Mouse (Mus musculus) sigmoid colon, adult 10 weeks (tissue): ENCODE results near the gene Rfc3. TPM values are rescaled to one million over a fixed set of nuclear protein-coding genes. Genes with fewer than 3 reads are reported as not detected.

Experiments
- polyA plus RNA-seq: library from polyadenylated mRNA; stranded (reverse); fragments of 350-450 nt; fragmentation: Illumina TruSeq; extraction: RNeasy Lipid Tissue Mini Kit (QIAGEN cat#74804); gene quantifications from one replicate; pipeline ENCODE4 v1.2.3, GENCODE M21; 2014; ENCODE audit warnings: low read depth, low replicate concordance

The Rfc3 gene
- polyA plus RNA-seq: 23.0 TPM

DNA sequence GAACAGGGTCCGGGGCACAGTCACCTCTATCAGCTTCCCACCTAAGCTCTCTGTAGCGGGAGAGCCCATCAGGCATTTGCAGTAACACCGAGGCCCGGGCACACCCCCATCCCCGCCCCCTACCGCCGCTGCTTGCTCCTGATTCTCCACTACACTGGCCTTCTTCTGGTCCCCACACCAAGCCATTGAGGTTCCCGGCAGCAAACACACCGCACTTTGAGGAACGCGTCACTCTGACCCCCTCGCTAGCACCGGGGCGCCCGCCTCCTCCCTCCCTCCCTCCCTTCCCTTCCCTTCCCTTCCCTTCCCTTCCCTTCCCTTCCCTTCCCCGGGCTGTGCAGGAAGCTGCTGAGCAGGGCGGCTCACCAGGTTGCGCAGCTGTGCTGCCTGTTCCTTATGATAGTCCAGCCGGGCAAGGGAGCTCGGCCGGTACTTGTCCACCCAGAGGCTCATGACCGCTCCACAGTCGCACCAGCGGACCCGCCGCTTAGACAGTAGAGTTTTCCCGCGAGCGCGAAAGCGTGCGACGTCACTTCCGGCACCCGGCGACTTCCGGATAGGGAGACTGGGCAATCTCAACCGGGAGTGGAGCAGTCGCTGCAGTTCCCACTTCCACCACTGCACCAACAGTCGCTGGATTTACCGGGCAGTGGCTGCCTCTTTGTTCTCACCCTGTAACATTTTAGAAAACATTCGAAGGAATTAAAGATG, at the start of gene Rfc3:
TSS of gene Rfc3 (minus strand) at position 543 of the 711 bp plus-strand sequence.

DNA sequence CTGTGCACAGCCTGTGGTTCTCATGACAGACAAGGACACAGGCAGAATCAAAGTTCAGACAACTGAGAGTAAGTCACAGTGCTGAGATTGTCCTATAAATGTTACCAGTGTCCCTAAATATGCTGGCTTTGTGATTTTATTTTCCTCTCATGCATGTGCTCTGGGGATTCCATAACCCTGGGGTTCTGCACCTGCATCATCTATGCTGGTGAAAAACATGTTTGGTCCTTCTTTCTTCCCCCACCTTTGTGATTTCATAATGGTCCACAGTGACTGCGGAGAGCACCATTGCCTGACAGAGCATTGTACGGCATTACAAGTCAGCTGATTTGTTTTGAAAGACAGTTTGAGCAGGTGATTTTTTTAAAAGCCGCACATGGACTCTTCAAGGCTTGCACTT, 45.1 kb downstream of the Rfc3 start, which contains the start of gene Vmn2r18:
TSS of gene Vmn2r18 (minus strand) at position 101 of the 400 bp plus-strand sequence.

Other genes with a start within 250 kb of the Rfc3 start
- gene Gm42906, start 223.1 kb downstream of the Rfc3 start, polyA plus RNA-seq: not detected
- not detected for gene Vmn2r18, start 45.2 kb downstream of the Rfc3 start, polyA plus RNA-seq